Mouse (Mus musculus) kidney, adult 9 months (tissue): ENCODE measurements around the gene Pou2f2.

Experiments
- DNase-seq: peaks from one replicate; pipeline ENCODE4 v3.0.0; 2022

Pou2f2 gene

DNA sequence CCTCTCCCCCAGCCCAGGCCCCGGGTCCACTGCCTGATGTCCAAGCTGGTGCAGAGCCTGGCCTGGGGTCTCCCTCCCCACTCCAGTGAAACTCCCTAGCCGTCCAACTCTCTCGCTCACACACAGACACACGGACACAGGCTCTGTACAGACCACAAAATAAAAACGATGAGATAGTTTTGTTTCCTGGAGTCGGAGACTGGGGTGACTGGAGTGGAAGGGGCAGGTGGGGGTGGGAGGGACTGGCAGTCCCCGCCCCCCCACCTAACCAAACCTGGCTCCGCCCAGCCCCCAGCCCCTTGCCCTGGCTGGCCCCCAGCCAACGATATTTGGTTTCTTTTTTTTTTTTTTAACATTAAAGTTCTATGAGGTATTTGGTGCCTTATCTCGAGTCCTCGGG, 90.6 kb downstream of the Pou2f2 start:
- DNase-seq: no peak

- DNase-seq: no peak
Observed at GRCm38 (mm10) chr7:25088531-25088930, 91.0 kb downstream of the Pou2f2 start.

DNA sequence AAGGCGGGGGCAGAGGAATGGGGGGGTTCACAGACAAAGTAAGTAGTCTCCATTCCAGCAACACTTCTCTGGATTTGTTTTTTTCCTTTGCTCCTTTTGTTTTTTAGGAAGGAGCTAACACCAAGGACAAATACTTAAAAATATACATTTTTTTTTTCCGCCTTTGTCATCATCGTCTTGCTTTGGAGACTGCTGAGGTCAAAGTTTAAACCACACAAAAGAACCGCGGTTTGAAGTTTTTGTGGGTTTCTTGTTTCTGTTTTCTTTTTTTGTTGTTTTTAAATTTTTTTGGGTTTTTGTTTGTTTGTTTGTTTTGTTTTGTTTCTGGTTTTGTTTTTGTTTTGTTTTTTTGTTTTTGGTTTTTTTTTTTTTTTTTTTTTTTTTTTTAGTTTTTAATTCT, 91.6 kb downstream of the Pou2f2 start:
- no peak for DNase-seq

- DNase-seq: no peak
Observed at GRCm38 (mm10) chr7:25087256-25087912, 92.1 kb downstream of the Pou2f2 start.

GRCm38 (mm10) chr7:25086656-25087055, 92.9 kb downstream of the Pou2f2 start:
- no peak for DNase-seq

- DNase-seq: no peak
Observed at GRCm38 (mm10) chr7:25084621-25085020, 94.9 kb downstream of the Pou2f2 start.

DNA sequence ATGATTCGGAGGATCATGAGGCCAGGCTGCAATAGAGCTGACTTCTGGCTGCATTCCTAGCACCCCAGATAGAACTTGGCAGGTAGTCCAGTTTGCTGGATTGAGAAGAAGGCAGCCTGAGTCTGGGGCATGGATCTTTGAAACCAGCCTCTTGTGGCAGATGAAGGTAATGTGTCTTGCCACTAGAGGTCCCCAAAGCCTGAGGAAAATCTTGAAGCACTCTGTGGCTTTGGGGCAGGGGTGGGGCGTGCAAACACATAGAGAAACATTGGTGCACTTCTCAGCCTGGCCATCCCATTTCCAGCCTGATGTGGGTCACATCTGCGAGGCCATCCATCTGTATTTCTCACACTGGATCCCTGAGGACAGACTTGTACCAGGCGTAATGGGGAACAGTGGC, 97.0 kb downstream of the Pou2f2 start:
- DNase-seq: peak; percentile 41

DNA sequence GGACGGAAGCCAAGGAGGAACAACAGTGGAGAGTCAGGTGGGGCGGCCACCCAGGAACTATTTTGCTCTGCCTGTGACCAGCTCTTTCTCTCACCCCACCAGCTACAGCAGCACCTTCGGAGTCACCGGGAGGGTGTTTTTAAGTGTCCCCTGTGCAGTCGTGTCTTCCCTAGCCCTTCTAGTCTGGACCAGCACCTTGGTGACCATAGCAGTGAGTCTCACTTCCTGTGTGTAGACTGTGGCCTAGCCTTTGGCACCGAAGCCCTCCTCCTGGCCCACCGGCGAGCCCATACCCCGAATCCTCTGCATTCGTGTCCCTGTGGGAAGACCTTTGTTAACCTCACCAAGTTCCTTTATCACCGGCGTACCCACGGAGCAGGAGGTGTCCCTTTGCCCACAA, 99.1 kb downstream of the Pou2f2 start:
- DNase-seq: no peak

GRCm38 (mm10) chr7:25079496-25080026, 100.0 kb downstream of the Pou2f2 start:
- peak; percentile 54 for DNase-seq

- DNase-seq: no peak
Observed at GRCm38 (mm10) chr7:25077414-25077755, 102.1 kb downstream of the Pou2f2 start.

DNA sequence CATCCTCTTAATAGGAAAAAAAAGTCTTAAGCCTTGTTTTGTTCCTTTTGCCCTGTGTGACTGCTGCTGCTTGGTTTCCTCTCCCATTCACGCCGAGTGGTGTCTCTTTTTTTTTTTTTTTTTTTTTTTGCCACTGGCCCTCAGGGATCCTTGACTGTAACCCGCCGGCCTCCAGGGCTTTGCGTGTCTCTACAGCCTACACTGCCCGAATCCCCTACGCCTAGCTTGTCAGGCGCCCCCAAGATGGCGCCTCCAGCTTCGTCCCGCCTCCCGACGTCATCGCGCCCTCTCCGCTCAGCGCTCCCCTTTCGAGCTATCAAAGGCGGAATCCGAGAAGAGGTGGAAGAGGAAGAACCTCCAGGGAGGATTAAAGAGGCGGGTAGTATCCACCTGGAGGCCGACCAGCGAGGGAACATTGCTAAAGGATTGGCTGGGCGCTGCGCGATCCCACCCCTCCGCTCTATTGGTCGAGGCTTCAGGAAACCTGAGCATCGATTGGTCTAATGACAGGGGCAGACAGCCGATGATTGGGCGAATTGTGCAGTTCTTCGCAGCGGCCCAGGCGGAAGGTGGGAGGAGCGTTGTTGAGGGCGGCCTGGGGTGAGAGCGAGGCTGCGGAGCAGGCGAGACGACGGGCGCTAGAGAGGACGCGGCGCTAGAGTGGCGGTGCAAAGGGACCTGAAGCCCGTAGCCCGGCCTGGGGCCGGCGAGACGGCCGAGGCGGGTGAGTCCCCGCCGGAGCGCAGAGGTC, 102.7 kb downstream of the Pou2f2 start:
- DNase-seq: peak; percentile 99

DNA sequence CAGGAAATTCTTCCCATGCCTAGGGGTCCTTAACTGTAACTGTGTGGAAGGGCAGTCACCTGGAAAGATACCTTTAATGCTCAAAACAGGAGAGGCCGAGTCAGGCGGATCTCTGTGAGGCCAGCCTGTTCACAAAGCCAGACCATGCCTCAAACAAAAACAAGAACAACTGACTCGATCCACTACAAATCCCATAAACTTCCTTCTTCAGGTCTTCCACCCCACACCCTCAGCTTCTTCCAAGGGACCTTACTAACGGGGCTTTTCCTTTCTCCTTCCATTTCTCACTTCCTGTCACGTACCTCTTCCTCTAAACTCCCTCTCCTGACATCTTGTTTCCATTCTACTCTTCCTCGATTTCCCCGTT, 103.2 kb downstream of the Pou2f2 start:
- peak; percentile 36 for DNase-seq

GRCm38 (mm10) chr7:25073924-25074323, 105.6 kb downstream of the Pou2f2 start:
- DNase-seq: no peak

- no peak for DNase-seq
Observed at GRCm38 (mm10) chr7:25072716-25073390, 106.7 kb downstream of the Pou2f2 start.

GRCm38 (mm10) chr7:25071979-25072715, 107.4 kb downstream of the Pou2f2 start, which contains the start of the genes Grik5 and Zfp574:
Grik5 (minus strand) TSS chr7:25072346.
Zfp574 (plus strand) TSS chr7:25072567.
- DNase-seq: no peak

- no peak for DNase-seq
Observed at GRCm38 (mm10) chr7:25068724-25069123, 110.8 kb downstream of the Pou2f2 start.

DNA sequence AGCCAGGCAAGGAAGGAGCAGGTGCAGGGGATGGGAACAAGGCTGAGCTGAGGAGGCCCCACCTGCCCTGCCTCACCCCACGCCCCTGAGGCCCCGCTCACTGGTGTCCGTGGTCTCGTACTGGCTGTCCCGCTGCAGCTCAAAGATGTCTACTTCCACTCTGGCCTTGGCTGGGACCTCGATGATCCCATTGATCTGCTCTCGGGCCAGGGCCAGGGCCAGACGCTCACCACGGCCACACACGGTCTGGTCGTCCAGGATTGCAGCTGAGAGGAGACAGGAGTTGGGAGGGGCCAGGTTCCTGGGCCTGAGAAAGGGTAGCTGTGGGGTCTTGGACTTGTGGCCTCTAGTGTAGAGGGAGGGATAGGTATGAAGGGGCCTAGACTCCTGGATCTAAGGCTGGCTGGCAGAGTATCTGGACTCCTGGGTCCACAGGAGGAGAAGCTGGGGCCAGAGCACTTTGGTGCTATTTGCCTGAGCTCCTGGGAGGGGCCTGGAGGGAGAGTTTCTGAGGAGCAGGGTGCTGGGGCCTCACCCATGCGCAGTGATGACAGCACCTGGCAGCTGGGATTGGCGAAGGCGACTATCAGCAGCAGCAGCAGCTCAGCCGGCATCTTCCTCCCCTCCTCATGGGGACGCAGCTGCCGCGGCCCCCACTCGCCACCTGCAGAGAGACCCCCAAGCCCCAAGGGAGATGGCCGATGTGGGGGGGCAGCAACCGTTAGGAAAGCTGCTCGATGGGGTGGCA, 111.4 kb downstream of the Pou2f2 start:
- no peak for DNase-seq

- DNase-seq: no peak
Observed at GRCm38 (mm10) chr7:25067338-25067737, 112.2 kb downstream of the Pou2f2 start.

DNA sequence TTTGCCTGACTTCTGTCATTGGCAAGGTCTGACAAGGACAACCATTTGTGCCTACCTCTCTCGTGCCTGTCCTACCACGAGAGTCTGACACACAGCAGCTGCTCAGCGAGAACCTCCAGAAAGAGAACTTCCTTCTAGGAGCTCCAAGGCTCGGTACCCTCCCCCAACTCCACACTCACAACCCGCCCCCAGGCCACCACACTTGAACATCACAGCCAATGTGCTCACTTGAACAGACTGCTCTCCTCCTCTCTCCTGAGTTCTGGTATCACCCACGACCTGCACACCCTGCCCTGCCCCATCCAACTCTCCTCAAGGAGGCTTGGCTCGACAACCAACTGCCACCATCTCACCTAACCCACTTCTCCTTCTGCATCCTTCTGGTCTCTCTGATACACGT, 115.6 kb downstream of the Pou2f2 start:
- DNase-seq: no peak

GRCm38 (mm10) chr7:25063346-25063745, 116.2 kb downstream of the Pou2f2 start:
- no peak for DNase-seq

- DNase-seq: peak; percentile 37
Observed at GRCm38 (mm10) chr7:25058836-25059235, 120.7 kb downstream of the Pou2f2 start.

GRCm38 (mm10) chr7:25058394-25058793, 121.1 kb downstream of the Pou2f2 start:
- DNase-seq: no peak
